Mouse (Mus musculus) spleen, postnatal 14 days (tissue): ENCODE measurements around the gene Evl.
"Not testable (repeated sequence)": the region's sequence is repeated elsewhere in the genome, so short reads cannot be mapped to it uniquely, and the experiment has no call there.

ENCODE experiments used
- DNase-seq, 2 experiments: peaks; one replicate each; pipeline ENCODE4 v3.0.0; 2021 to 2022; ENCODE audit warnings: low spot score in 2 of 2

The Evl gene

GRCm38 (mm10) chr12:108554120-108554841 lies at the start of gene Evl:
Gene Evl, plus strand, starts transcription at chr12:108554720.
- peak; percentile 45 for DNase-seq

GRCm38 (mm10) chr12:108505846-108506245 lies 48.7 kb upstream of the Evl start:
- no peak for DNase-seq

- not testable (repeated sequence) for DNase-seq
These were observed 47.5 kb upstream of the Evl start for GRCm38 (mm10) chr12:108507046-108507445.

GRCm38 (mm10) chr12:108510571-108510970 lies 43.9 kb upstream of the Evl start:
- no peak for DNase-seq

- DNase-seq: no peak
These were observed 43.5 kb upstream of the Evl start for GRCm38 (mm10) chr12:108511009-108511408.

GRCm38 (mm10) chr12:108515464-108515863 lies 39.1 kb upstream of the Evl start:
- DNase-seq: no peak

GRCm38 (mm10) chr12:108519374-108519773 lies 35.1 kb upstream of the Evl start:
- no peak for DNase-seq

GRCm38 (mm10) chr12:108529214-108529613 lies 25.3 kb upstream of the Evl start:
- DNase-seq: no peak

GRCm38 (mm10) chr12:108534484-108534883 lies 20.0 kb upstream of the Evl start:
- no peak for DNase-seq

GRCm38 (mm10) chr12:108536461-108536860 lies 18.1 kb upstream of the Evl start:
- DNase-seq: no peak

- DNase-seq: no peak
These were observed 13.4 kb upstream of the Evl start for GRCm38 (mm10) chr12:108541088-108541487.

GRCm38 (mm10) chr12:108546508-108547153 lies 7.9 kb upstream of the Evl start:
- DNase-seq: no peak

GRCm38 (mm10) chr12:108547251-108547875 lies 7.2 kb upstream of the Evl start:
- DNase-seq: no peak

GRCm38 (mm10) chr12:108551731-108552130 lies 2.8 kb upstream of the Evl start:
- DNase-seq: no peak

GRCm38 (mm10) chr12:108553079-108553478 lies 1.4 kb upstream of the Evl start:
- DNase-seq: no peak

GRCm38 (mm10) chr12:108554861-108555556 lies 489 bp downstream of the Evl start:
- no peak for DNase-seq

- no peak for DNase-seq
These were observed 3.7 kb downstream of the Evl start for GRCm38 (mm10) chr12:108558194-108558593.

GRCm38 (mm10) chr12:108563238-108563637 lies 8.7 kb downstream of the Evl start:
- DNase-seq: no peak

GRCm38 (mm10) chr12:108564910-108565506 lies 10.5 kb downstream of the Evl start:
- no peak for DNase-seq

GRCm38 (mm10) chr12:108579156-108579871 lies 24.8 kb downstream of the Evl start:
- no peak for DNase-seq

- no peak for DNase-seq
These were observed 29.3 kb downstream of the Evl start for GRCm38 (mm10) chr12:108583775-108584174.
